Mouse (Mus musculus) brown adipose tissue, adult 24 weeks (tissue): ENCODE measurements around the gene Nrxn2. TPM values are rescaled to one million over a fixed set of nuclear protein-coding genes. Genes with fewer than 3 reads are reported as not detected.

Source experiments
- H3K27ac ChIP-seq: fragments of 200-500 bp; replicated peaks from 2 replicates; pipeline ENCODE4 v1.5.1; 2012; ENCODE audit warnings: low read depth, mild to moderate bottlenecking, low read length
- H3K4me1 ChIP-seq: fragments of 200-500 bp; 2 replicates; pipeline ENCODE4 v1.6.1; 2012; ENCODE audit warnings: low read length, mixed read lengths; ENCODE audit not compliant: control insufficient read depth, insufficient read depth, insufficient read length
- H3K4me3 ChIP-seq: fragments of 200-500 bp; 2 replicates; pipeline ENCODE4 v1.5.1; 2012; ENCODE audit warnings: low read depth, mild to moderate bottlenecking, low read length, moderate library complexity; ENCODE audit not compliant: insufficient read depth
- polyA plus RNA-seq: library from polyadenylated mRNA; stranded (reverse); fragments of >200 nt; gene quantifications from 2 replicates; pipeline ENCODE4 v1.2.4, GENCODE M21; 2012; ENCODE audit not compliant: missing spikeins, insufficient read depth, insufficient read length

Gene Nrxn2
- 1.1 and 2.3 TPM in 2 replicates for polyA plus RNA-seq

DNA sequence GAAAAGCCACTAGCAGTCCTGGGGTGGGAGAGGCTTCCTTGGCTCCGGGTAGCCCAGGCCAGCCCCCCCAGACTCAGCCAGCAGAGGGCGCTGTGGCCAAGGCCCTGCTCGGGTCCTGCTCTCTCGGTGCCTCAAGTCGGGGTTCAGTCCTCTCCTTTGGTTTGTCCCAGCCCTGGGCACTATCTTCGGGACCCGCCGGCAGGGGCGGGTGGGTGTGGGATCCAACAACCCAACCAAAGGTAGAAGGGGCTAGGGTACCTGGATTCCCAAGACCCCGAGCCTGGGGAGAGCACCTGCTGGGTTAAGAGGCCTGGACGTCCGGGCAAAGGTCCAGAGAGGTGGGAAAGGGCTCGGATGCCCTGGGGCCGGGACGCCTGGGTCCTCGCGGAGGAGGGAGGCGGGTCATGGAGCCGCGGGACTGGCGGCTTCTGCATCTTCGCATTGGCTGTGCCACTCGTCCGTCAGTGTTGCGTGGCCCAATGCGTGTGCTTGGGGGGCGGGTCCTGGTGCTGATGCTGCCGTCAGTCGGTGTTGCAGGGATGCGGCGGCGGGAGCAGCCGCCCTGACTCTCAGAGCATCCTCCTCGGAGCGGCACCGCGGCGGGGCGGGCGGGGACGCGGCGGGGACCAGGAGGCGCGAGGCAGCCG, at the start of gene Nrxn2:
Gene Nrxn2 (plus strand): TSS at position 499 of the 647 bp plus-strand sequence.
- Histone ChIP-seq H3K27ac (no peak within 1 kb of the TSS), H3K4me1 (no peaks in the 10 kb centered on the region)

DNA sequence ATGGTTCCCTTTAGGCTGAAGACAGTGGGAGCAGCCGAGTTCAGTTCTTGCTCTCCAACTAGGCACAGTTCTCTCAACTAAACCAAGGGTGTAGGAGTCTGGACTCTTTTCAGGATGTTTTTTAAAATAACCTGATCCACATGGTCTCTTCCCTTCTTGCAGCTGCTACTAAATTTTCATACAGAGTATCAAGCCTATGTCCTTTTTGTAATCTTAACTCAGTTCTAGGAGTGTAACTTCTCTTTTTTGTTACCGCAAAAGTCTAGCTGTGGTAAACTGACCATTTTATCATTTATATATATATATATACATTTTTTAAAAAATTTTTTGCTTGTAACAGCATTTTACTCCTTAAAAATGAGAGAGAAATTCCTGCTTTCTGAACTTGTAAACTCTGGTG, 48.4 kb upstream of the Nrxn2 start:
- no peaks in the 10 kb centered on the region for H3K4me1 ChIP-seq
- H3K27ac ChIP-seq = no peak overlapping the region
- H3K4me3 ChIP-seq = no peak overlapping the region

More for the DNA sequence above, at the start of gene Nrxn2:
- peak within 1 kb of the TSS; percentile 66 for H3K4me3 ChIP-seq

DNA sequence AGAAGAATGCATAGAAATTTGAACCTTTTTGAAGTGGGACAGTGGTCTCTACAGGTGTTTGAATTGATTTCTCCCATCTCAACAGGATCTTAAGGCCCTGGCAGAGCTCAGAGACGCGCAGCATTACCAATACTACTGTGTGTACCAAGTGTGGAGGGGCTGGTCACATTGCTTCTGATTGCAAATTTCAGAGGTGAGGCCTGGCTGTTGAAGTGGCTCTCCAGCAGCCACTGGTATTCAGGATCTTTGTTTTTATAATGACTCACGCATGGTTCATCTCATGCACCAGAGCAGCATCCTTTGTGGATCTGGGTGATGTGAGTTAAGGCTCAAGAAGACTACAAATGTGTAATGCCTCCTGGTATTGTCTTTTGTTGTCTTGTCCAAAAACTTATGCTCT, 46.1 kb upstream of the Nrxn2 start:
- Histone ChIP-seq H3K27ac (no peak overlapping the region), H3K4me1 (no peaks in the 10 kb centered on the region), H3K4me3 (no peak overlapping the region)

DNA sequence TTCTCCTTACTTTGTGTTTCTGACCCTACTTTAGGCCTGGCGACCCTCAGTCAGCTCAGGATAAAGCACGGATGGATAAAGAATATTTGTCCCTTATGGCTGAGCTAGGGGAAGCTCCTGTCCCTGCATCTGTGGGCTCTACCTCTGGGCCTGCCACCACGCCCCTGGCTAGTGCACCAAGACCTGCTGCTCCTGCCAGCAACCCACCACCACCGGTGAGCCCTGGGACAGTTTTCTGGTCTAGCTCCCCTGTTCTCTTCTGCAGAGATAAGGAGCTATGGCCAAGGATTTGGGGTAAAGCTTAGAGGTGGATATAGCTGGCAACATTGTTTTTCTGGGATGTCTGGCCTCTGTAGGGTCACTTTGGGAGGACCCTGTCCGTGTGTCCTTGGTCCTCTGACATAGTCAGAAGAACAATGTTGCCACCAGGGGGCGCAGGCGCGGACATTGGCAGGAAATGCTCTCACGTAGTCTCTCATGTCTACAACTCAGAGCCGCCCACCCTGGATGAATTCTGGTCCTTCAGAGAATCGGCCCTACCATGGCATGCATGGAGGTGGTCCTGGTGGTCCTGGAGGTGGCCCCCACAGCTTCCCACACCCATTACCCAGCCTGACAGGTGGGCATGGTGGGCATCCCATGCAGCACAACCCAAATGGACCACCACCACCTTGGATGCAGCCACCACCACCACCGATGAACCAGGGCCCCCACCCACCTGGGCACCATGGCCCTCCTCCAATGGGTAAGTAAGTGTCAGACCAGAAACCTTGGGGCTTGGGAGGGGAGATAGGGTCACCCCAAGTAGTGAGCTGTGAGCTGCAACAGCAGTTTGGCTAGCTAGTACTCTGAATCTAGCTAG, 44.8 kb upstream of the Nrxn2 start:
- Histone ChIP-seq H3K27ac (no peak overlapping the region), H3K4me1 (no peaks in the 10 kb centered on the region), H3K4me3 (no peak overlapping the region)

DNA sequence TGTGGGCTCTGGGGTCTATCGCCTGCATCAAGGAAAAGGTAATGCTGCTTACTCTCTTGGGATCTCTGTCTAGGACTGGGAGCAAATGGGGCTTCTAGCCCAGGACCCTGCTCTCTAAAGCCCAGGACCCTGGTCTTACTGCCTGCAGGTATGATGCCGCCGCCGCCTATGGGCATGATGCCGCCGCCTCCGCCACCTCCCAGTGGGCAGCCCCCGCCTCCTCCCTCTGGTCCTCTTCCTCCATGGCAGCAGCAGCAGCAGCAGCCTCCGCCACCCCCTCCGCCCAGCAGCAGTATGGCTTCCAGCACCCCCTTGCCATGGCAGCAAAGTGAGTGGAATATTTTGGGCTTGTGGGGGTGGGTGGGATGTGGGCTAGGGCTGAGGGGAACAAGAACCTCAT, 44.0 kb upstream of the Nrxn2 start:
- H3K27ac ChIP-seq = no peak overlapping the region
- no peak overlapping the region for H3K4me3 ChIP-seq
- H3K4me1 ChIP-seq = no peaks in the 10 kb centered on the region

DNA sequence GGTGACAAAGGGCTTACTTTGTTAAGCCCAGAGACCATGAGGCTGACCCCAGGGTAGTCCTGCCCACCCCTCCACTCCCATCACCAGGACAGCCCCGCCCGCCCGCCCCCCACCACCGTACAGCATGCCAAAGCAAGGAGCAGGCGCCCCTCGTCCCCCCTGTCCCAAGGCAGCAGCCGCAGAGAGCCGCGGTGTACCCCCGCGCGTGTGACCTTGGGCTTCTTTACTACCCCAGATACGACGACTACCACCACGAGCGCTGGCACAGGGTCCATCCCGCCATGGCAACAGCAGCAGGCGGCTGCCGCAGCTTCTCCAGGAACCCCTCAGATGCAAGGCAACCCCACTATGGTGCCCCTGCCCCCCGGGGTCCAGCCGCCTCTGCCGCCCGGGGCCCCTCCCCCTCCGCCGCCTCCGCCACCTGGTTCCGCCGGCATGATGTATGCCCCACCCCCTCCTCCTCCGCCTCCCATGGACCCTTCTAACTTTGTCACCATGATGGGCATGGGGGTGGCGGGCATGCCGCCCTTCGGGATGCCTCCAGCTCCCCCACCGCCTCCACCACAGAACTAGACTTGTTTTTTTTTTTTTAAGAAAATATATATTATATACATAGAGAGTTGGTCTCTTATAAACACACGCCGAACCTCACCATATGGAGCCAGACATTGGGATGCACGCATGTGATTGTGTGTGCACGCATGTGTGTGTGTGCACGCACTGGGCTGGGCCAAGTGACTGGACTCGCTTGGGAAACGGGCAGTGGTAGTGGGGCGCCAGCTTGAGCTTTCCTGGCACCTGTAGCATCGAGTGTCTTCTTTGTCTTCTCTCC, 42.9 kb upstream of the Nrxn2 start:
- no peaks in the 10 kb centered on the region for H3K4me1 ChIP-seq
- no peak overlapping the region for H3K27ac ChIP-seq
- H3K4me3 ChIP-seq = no peak overlapping the region

DNA sequence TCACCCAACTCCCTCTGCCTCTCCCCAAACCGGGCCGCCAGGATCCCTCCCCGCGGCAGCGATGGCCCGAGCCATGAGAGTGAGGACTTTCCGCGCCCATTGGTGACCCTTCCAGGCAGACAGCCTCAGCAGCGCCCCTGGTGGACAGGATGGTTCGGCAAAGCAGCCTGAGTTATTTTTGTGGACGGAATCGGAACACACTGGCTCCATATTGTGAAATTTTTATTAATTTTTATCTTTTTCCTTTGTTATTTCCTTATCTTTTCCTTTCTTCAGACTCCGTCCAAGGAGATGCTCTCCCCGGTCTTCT, 42.3 kb upstream of the Nrxn2 start:
- Histone ChIP-seq H3K4me3 (no peak overlapping the region), H3K27ac (no peak overlapping the region), H3K4me1 (no peaks in the 10 kb centered on the region)

DNA sequence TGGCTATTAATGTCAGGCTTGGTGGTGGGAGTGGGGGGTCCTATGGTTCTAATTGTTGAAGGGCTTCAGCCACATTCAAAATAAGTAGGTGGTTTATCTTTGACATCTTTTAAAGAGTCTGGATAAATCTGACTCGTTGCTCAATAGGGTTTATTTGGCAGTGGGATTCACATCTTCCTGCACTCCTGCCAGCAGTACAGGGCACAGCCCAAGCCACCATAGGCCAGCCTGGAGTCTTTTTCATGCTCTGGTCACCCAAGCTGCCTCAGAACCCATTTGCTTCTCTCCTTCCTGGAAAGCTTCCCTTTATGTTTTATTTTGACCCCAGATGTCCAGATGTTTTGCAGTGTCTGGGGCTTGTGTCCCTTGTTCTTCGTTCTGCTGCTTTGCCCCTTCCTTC, 41.9 kb upstream of the Nrxn2 start:
- no peak overlapping the region for H3K27ac ChIP-seq
- H3K4me3 ChIP-seq = no peak overlapping the region
- H3K4me1 ChIP-seq = no peaks in the 10 kb centered on the region

DNA sequence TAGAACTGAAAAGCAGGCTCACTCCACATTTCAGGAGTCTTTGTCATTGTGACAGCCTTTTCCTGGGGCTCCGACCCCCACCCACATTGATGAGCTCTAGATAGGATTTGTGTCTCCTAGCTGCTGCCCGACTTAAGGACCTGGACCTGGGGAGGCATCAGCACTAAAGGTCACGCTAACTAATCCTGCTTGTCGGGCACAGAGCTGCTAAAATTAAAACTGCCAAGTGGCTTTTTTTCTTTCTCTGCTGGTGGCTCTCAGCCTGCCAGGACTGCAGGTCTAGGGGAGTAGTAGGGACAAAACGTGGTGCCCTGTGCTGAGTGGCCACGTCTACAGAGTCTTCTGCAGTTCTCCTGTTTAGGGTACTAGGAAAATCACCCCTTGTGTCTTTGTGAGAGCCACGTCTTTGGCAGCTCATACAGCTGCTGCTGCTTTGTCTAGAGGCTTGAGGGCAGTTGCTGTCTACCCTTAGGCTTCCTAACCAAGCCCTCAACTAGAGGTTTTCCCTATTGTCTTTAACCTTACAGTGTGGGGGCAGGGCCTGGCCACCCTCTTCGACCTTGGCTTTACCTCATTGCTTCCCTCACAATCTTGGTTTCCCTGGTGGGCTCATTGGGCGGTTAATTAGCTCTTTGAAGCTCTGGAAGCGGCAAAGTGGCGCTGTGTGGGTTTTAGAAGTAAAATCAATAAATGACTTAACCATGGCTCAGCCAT, 41.0 kb upstream of the Nrxn2 start:
- Histone ChIP-seq H3K27ac (no peak overlapping the region), H3K4me3 (no peak overlapping the region), H3K4me1 (no peaks in the 10 kb centered on the region)

DNA sequence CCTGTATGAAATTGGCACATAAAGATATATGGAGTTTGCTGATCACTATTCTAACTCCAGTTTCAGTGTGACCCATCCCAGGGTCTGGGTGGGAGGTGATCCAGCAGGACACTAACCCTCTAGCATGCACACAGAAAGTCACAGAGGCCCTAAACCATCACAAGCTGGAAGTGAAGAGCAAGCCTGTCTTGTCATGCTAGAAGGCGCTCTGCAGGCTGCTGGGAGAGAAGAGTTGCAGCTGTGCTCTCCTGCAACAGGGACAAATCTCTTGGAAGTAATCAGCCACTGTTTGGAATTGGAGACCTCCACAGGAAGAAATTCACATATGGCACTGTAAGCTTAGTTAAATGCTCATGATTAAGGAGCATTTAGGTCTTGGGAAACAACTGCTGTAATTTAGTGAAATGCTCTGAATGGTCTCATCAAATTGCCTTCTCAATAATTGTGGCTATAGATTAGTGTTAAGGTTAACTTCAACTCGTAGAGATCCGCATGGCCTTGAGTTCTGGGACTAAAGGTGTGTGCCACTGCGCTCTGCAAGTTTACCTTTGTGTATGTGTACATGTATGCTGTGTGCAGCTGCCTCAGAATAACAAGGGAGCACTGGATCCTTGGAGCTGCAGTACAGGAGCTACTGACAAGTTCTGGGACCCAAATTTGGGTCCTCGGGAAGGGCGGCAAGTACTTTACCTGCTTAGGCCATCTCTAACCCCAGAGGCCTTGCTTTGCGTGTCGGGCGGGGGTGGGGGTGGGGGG, 37.9 kb upstream of the Nrxn2 start:
- H3K27ac ChIP-seq = no peak overlapping the region
- peaks cover 6% of the 10 kb centered on the region for H3K4me1 ChIP-seq
- no peak overlapping the region for H3K4me3 ChIP-seq

DNA sequence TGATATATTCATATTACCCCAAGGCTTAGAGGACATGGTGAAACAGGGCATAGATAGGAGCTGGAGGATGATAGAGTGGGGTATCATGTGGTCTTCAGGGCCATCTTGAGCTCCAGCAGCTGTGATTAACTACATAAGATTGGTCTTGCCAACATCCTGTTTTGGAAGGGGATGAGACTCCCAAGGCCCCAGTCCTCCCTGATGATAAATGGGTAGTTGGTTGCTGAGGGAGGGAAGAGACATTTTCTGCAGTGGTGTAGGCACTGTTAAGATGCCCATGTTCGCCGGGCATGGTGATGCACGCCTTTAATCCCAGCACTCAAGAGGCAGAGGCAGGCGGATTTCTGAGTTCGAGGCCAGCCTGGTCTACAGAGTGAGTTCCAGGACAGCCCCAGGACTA, 37.3 kb upstream of the Nrxn2 start:
- Histone ChIP-seq H3K4me3 (no peak overlapping the region), H3K4me1 (peaks cover 6% of the 10 kb centered on the region), H3K27ac (no peak overlapping the region)

DNA sequence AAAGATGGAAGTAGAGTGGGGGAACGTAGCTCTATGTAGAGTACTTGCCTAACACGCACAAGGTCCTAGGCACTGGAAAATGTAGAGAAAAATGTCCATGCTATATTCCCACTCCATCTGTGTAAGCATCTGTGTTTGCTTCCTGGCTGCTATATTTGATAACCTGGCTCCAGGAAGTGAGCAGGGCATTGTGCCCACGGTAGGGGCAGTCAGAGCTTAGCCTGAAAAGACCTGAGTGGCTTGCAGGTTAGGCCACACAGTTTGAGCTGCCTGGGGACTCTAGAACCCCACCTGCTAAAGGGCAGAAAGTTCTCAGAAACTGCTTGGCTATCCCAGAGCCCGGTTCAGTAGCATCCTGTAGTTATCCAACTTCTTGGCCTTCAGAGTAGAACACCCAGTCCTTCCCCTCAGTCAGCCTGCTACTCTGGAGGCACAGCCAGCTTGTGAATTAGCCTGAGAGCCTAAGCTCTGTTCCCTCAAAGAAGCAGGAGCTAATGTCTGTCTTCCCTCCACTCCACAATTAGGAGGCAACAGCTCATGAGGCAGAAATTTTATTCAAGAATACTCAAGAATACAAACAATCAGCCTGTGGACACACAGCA, 36.1 kb upstream of the Nrxn2 start:
- no peak overlapping the region for H3K27ac ChIP-seq
- H3K4me3 ChIP-seq = no peak overlapping the region
- peaks cover 6% of the 10 kb centered on the region for H3K4me1 ChIP-seq

DNA sequence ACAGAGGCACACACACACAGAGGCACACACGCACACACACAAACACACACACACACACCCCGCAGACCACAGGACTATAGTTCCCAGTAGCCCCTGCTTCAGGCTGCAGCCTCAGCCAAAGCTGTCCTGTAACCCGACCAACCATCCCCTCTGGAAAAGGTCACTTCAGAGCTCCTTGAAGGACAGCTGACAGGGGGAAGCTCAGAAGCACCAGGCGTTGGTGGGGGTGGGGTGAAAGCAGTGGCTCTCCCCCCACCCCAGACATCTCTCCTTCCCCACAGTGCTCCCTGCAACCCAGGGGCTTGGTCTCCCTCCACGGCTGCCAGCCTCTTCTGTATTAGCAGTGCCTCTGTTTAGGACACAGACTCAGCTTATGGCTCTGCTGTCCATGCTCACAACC, 35.1 kb upstream of the Nrxn2 start:
- H3K4me1 ChIP-seq = peaks cover 6% of the 10 kb centered on the region
- no peak overlapping the region for H3K4me3 ChIP-seq
- H3K27ac ChIP-seq = no peak overlapping the region

DNA sequence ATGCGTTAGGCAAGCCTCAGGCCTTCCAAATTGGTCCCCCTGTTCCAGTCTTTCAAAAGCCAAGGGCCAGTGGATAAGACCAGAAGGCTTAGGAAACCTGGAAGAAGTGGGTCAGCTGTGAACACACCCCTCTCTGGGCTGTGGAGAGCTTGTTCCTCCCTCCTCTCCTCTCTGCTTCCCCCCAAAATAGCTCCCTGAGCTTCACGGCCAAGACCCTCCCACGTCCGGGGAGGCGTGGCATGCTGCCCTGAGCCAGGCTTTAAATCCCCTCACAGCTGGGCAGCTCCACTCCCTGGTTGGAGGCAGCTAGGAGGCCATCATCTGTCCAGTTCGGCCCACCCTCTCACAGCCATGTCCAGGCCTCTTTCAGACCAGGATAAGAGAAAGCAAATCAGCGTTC, 34.4 kb upstream of the Nrxn2 start, which contains the start of gene Pygm:
Gene Pygm (plus strand): TSS at position 272 of the 400 bp plus-strand sequence.
- Histone ChIP-seq H3K4me1 (peaks cover 6% of the 10 kb centered on the region), H3K4me3 (peak within 1 kb of the TSS; percentile 46), H3K27ac (peak within 1 kb of the TSS; percentile 7; the same call in 1 of the 2 replicates)
